Mouse (Mus musculus): ENCODE results near the gene Nfe2l3. TPM values are rescaled to one million over a fixed set of nuclear protein-coding genes. Genes with fewer than 3 reads are reported as not detected.
"Not testable (repeated sequence)": the region's sequence is repeated elsewhere in the genome, so short reads cannot be mapped to it uniquely, and the experiment has no call there.

Gene Nfe2l3
- total RNA-seq, 2 experiments from 2014 or later = 0.08 TPM; not detected in 1

DNA sequence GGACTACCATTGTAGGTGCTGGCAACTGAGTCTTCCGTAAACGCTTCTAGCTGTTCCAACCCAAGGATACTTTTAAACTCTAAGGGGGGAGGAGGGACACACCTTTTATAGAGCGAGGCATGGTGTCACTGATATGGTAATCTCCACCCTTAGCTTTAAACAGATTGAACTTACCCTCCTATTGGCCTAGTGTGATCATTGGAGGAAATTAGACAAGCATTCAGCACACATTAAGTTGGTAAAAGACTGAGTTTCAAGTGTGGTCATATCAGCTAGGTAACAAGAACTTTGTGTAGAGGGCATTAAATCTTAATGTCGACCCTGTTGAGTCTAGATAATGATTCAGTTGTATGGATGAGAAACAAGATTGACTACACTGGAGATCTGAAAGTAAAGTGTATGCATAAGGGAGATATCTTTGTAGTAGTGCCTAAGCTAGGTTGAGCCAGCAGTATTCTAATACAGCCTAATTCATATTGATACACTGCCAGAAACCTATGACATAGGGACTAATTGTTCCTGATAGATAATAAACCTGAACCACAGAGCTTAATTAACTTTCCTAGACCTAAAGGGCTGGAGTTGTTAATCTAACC is 46.8 kb downstream of the Nfe2l3 start:
- intact Hi-C loops (cut with DNase I; ENCODE audit: low total_unique reads) = no loop called here
- DNase-seq = no peak

DNA sequence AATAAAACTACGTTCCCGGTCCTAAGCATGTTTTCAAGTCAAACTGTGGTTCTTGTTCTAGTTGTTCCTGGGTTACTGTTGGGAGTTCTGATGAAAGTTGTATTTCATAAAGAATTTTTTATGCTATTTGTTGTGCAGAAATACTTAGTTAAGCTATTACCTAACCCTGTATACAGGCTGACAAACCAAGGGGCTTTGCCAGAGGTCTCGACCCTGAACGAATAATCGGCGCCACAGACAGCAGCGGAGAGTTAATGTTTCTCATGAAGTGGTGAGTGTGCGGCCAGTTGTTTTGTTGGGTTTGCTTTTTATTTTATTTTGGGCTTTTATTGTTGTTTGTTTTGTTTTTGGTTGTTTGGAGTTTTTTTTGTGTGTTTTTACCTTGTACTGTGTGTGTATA is 49.1 kb downstream of the Nfe2l3 start:
- intact Hi-C loops (cut with DNase I; ENCODE audit: low total_unique reads) = no loop called here
- no peak for DNase-seq

DNA sequence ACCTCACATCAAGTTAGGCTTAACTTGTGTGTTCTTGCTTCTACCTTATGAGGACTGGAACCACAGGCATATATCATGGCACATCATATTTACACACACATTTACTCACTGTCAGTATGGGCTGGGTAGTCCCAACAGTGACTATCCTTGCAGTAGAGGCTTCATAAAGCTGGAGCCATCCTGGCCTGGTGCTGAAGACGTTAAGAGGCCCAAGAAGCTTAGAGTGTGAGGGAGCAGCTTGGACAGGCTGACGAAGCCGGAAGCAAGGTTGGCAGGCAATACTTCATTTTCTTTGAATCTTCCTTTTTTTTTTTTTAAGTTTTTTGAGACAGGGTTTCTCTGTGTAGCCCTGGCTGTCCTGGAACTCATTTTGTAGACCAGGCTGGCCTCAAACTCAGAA is 51.4 kb downstream of the Nfe2l3 start:
- intact Hi-C loops (cut with DNase I; ENCODE audit: low total_unique reads) = no loop called here

GRCm38 (mm10) chr6:51484556-51484955 is 52.1 kb downstream of the Nfe2l3 start:
- DNase-seq; intact Hi-C loops (cut with DNase I; ENCODE audit: low total_unique reads): not testable (repeated sequence)

More for the DNA sequence above, 51.4 kb downstream of the Nfe2l3 start:
- no peak for DNase-seq

DNA sequence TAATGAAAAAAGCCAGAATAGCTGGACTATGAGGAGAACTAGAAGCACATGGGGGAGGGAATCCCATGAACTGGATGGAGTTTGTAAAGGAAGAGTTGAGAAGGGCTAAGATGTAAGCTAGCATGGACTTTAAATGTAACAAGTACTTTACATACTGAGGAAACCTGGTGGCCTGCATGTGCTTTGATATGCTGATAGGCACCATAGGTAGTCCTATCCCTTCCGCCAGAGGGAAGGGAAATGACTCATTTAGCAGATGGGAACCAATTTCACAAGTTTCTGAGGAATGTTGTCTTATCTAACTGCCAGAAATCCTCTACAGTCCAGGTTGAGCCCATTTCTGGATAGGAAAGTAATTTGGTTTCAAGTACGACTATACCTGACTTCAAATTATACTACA is 53.2 kb downstream of the Nfe2l3 start:
- DNase-seq = no peak
- intact Hi-C loops (cut with DNase I; ENCODE audit: low total_unique reads) = no loop called here

DNA sequence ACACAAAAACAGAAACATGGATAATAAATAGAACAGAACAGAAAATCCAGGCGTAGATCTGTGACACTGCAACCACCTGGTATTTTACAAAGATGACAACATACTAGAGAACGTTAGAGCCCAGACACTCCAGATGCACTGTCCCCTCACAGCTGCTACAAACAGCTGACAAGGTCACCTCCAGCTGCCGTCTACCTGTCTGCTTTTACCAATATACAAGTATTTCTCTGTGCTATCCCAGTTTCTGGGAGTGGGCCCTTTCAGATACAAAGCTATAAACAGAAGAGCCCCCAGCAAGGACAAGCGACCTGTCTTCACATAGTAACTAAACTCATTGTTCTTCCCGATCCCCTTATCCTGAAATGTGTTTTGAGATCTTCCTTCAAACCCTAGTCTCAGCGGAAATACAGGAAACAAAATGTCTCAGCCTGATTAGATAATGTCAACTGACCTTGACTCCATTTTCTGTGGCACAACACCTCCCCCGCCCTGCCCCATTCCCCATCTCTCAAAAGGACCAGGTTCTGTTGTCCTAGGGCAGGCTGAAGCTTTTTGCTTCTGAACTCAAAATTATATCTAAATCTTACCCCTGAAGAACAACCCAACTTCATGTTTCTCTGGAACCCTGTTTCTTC is 53.7 kb downstream of the Nfe2l3 start:
- intact Hi-C loops (cut with DNase I; ENCODE audit: low total_unique reads) = no loop called here
- no peak for DNase-seq

DNA sequence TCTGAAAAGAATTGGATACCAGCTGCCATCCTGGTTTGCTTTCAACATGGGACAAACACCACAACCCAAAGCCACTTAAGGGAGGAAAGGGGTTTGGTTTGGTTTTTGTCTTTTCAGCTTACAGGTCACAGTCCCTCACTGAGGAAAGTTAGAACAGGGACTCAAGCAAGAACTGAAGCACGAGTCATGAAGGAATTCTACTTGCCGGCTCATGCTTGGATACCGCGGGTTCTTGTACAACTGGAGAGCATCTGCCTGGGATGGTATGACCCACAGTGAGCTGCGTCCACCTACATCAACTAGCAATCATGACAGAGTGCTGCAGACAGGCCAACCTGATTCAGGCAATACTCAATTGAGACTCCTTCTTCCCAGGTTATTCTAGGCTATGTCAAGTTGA is 54.3 kb downstream of the Nfe2l3 start:
- intact Hi-C loops (cut with DNase I; ENCODE audit: low total_unique reads) = no loop called here
- no peak for DNase-seq

GRCm38 (mm10) chr6:51489787-51490186 is 57.3 kb downstream of the Nfe2l3 start:
- intact Hi-C loops (cut with DNase I; ENCODE audit: low total_unique reads) = no loop called here
- peak; percentile 78 for DNase-seq

GRCm38 (mm10) chr6:51497321-51498111 is 65.0 kb downstream of the Nfe2l3 start:
- intact Hi-C loops (cut with DNase I; ENCODE audit: low total_unique reads) = no loop called here

GRCm38 (mm10) chr6:51505671-51506070 is 73.2 kb downstream of the Nfe2l3 start:
- intact Hi-C loops (cut with DNase I; ENCODE audit: low total_unique reads) = no loop called here
- no peak for DNase-seq

More at GRCm38 (mm10) chr6:51497321-51498111, 65.0 kb downstream of the Nfe2l3 start:
- no peak for DNase-seq

DNA sequence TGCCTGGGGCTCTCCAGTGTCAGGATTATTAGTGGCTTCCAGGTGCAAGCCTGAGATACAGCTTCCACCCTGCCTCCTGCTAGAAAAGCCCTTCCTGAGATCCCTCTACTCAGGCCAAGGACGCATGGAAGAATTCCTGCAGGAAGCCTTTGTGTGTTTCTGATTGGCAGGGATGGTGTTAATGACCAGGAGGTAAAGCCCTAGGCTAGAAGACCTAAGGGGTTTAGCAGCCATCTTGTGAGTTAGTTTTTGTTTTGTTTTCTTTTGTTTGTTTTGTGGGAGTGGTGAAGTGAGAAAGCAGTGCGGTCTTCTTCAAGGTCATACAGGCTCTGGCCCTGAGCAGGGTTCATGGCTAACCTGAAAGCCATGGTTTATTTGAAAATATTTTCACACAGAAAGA is 75.1 kb downstream of the Nfe2l3 start:
- no peak for DNase-seq
- intact Hi-C loops (cut with DNase I; ENCODE audit: low total_unique reads) = no loop called here

Other genes with a start within 250 kb of the Nfe2l3 start
- gene Hnrnpa2b1, start 37.2 kb downstream of the Nfe2l3 start, total RNA-seq (2021) = 100 to 1,000 TPM; 255 to 265 TPM
- gene Cbx3, start 37.7 kb downstream of the Nfe2l3 start, total RNA-seq (2021) = 10 to 100 TPM; 48.2 to 55.3 TPM
- 1 to 10 TPM; 5.2 to 5.3 TPM for gene Snx10, start 91.2 kb downstream of the Nfe2l3 start, total RNA-seq (2021)

All from gastrocnemius, postnatal 14 days (tissue).